Mouse (Mus musculus) adipocyte (in vitro differentiated cells): ENCODE data around the gene Tdrd5.
"Not testable (repeated sequence)": the region's sequence is repeated elsewhere in the genome, so short reads cannot be mapped to it uniquely, and the experiment has no call there.

Source experiments
- DNase-seq: peaks from one replicate; pipeline ENCODE4 v3.0.0-alpha.2; 2016; ENCODE audit warnings: low spot score

Gene Tdrd5

DNA sequence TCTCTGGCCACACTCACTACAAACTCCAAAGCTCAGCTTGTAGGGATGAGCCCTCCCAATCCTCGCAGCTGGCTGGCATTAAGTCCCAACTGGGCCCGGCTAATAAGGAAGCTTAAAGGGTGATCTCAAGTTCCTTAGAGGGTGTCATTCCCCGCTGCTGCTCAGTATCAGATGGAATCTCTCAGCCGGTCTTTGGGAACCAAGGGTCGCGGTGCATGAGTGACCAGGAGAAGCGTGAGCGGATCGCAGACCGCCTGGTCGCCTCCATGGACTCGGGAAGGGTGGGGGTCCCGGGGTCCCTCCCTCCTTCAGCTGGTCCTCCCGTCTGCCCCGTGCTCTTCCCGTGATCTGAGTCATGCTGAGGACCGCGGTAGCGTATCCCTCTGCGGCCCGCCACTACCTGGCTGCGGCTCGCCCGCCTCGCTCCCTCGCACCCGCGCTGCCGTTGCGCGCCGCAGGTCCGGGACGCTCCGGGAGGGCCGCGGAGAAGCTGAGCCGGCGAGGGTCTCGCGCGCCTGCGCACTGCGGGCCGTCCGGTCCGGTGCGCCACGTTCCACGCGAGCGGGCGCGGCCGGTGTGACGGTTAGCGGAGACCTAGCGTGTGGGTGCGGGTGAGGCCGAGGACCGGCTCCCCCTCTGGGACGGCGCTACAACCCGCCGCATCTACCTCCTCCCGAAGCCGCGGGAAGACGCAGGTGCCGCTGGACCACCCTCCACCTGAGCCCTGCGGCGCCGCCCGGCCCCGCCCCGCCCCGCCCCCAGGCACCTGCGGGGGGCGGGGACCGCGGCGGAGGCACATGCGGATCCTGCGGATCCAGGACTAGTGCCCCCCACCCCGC is at the start of gene Tdrd5:
Gene Tdrd5, minus strand, starts transcription at position 754 of the 839 bp plus-strand sequence.
- no peak for DNase-seq

GRCm38 (mm10) chr1:156352466-156352865 is 49.0 kb upstream of the Tdrd5 start:
- no peak for DNase-seq

DNA sequence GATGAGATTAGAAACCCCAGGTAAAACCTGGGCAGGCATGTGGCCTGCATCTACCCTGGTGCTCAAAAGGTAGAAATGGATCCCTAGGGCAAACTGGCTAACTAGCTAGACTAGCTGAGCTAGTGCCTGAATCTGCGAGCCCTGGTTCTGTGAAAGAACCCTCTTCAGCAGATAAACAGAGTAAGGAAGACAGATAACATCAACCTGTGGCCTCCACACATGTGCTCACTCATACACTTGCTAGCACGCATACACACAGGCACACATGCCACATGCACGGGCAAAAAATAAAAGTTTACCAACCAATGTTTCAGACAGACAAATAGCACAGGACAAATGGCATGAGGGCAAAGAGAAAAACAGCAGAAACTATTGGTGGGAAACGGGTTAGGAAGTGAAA is 47.0 kb upstream of the Tdrd5 start:
- no peak for DNase-seq

GRCm38 (mm10) chr1:156349031-156349430 is 45.6 kb upstream of the Tdrd5 start:
- no peak for DNase-seq

DNA sequence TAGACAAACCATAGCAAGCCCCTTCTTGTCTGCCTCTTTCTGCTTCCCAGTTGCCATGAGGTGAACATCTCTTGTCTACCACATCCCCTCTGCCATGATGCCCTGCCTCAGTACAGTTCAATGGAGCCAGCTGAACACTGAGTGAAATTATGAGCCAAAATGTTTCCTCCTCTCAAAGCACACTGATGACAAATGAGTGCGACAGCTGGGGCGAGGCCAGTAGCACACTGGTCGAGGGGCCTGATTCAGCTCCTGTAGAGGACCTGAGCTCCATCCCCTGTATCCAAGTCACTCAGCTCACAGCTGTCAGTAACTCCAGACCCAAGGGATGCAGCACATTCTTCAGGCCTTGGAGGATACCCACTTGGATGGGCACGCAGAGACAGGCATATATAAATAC is 42.2 kb upstream of the Tdrd5 start:
- no peak for DNase-seq

DNA sequence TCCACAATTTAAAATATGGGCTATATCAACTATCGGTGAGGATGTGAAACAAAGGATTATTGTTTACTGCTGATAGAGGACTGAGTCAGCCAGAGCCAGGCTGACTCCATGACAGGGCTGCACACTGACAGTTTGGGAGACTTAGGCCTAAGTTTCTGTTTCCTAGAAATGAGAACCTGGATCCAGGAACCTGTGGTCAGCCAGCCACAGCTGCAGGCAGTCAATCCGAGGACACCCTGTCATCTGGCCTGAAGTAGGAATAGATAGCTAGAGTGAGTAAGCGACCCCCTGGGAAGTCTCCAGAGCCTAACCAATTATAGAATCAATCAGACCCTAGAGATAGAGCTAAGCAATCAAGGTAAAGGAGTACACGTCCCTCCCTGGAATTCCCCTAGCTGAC is 41.0 kb upstream of the Tdrd5 start:
- DNase-seq, result no peak

- DNase-seq, result no peak
Measured at GRCm38 (mm10) chr1:156340847-156341246, 37.4 kb upstream of the Tdrd5 start.

DNA sequence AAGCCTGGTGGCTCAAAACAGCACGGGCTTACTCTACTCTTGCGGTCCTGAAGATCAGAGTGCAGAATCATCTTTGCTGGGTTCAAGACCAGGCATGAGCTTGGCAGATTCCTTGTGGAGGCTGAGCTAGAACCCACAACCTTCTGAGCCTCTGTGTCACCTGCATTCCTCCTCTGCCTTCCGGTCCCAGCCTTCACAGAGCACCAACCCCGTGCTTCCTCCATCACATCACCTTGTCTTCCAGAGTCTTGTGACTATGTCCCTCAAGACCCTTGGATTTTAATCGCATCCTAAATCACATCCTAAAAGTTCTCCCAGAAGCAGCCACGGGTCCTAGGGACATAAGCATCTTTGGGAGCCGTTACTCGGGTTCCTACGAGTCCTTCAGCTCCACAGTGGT is 19.7 kb upstream of the Tdrd5 start:
- DNase-seq, result no peak

- no peak for DNase-seq
Measured at GRCm38 (mm10) chr1:156310630-156311029, 7.2 kb upstream of the Tdrd5 start, which contains the start of gene Nphs2. Gene Nphs2 (plus strand): TSS chr1:156310727.

- no peak for DNase-seq
Measured at GRCm38 (mm10) chr1:156308595-156308994, 5.1 kb upstream of the Tdrd5 start.

DNA sequence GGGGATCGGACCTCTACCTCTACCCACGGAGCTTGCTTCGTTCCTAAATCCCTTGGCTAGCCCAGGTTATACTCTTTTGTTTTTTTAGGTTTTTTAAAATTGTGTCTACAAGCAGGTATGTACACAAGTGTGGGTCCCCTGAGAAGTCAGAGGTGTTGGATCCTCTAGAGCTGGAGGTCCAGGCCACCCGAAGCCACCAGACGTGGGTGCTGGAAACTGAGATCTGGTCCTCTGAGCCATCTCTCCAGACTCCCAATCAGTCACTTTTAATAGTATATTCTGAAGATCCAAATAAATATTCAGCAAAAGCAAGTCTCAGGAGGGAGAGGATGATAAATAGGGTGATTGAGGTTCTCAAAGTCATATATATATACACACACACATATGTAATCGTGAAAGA is 13.4 kb downstream of the Tdrd5 start:
- DNase-seq, result no peak

DNA sequence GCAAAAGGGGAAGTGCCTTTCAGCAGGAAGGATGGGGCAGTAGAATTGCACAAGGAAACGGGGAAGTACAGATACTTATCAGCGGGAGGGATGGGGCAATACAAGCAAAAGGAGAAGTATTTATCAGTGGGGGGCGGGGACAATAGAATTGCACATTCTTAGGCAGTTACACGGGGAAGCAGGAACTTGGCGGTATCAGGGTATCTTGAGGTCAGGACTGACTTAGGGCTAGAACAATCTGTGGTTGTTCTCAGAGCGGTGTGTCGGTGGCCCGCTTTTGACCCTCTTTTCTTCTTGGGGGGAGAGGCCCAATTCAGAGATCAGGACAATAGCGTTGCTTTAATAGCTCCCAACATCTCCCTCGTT is 14.3 kb downstream of the Tdrd5 start:
- not testable (repeated sequence) for DNase-seq

GRCm38 (mm10) chr1:156288556-156289221 is 14.8 kb downstream of the Tdrd5 start:
- no peak for DNase-seq

DNA sequence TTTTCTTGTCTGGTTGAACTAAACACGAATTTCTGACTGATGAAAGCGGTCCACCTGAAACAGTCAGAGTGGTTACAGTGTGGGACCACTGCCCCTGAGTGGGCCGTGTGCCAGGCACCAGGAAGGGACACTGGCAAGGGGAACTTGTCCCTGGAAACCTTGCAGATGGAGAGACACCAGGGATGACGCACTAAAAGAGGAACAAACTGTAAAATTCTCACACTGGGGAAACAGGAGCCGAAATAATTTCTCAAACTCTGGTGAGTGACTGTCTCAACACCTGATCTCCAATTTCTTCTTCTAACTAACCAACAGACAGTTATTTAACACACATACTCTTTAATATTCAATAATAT is 17.9 kb downstream of the Tdrd5 start:
- DNase-seq, result no peak

- DNase-seq, result peak; percentile 47
Measured at GRCm38 (mm10) chr1:156284851-156285540, 18.5 kb downstream of the Tdrd5 start.

DNA sequence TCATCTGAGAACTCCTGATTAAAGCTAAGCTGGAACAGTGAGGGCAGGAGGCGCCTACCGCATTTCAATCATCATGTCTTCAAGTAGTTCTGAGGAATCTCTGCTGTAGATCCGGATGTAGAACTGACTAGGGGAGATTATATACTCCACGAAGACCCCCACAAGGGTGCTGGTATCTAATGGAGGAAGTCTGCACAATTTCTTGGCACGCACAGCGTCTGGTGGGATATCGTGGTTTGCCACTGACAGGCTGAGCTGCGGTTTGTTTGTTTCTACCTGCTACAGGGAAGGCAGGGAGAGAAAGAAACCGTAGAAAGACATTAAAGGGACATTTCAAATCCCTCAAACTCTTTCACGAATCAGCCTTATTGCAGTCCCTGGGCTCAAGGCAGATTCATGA is 19.3 kb downstream of the Tdrd5 start:
- DNase-seq, result no peak

- DNase-seq, result no peak
Measured at GRCm38 (mm10) chr1:156280131-156280530, 23.3 kb downstream of the Tdrd5 start.

DNA sequence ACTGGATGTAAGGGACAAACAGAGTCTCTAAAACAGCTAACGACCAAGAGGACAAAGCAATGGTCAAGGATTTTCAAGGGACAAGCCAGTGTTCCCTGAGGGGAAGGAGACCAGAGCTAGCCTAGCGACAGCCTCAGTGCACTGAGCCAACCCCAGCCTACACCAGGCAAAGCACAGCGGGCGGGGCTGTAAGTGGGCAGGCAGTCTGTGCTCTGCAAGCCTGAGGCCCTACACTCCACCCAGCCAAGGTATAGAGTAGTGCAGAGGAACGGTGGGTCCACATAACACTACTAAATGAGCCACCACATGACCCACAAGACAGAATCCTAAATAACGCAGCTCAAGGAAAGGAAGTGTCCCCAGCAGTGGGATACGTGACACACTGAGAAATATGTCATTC is 29.8 kb downstream of the Tdrd5 start:
- DNase-seq, result no peak

DNA sequence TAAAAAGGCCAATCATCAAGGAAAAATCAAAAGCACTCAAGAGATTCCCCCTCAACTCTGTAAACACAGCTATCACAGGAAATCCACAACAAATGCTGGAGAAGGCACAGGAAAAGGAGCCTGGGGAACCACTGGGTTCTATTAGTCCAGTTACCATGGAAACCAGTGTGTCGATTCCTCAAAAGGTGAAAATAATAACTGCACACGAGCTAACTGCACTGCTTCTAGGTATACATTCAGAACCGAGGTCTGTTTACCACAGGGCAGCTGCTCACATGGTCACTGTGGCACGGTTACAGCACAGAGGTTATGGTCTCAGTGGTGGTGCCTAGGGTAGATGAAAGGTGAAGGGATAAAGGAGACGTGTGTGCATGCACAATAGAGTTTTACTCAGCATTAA is 31.8 kb downstream of the Tdrd5 start:
- no peak for DNase-seq

DNA sequence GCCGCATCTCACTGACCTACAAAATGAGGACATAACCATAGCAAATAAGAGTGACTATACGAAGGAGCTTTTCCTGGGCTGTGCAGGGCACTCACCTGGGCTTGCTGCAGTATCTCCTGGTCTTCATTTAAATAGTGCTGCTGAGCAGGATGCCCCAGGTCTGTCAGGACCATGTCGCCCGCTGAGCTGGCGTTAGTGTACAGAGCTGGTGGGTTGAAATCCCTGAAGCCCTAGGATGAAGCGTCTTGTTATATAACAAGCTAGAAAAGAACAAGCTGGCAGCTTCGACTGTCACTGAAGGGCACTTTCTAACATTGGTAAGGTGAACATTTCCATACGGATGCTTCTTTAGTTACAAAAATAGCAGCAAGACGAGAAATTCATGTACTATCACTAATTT is 33.0 kb downstream of the Tdrd5 start:
- no peak for DNase-seq

DNA sequence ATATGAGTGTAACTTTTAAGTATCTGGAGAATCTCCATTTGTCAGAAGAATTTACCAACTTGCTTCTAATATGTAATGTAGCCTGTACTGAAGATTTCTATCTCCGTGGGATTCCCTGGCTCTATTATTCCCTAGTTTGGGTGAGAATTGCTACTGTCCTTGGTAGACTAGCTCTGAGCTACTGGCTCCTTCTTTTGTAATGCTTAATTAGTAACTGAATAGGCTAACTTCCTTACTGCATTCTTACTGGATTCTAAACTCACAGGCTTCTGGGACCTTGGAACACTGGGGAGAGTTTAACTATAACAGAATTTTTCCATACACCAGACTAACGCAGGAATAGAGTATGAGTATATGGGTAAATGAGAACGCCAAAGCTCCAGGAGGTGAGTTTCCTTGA is 34.9 kb downstream of the Tdrd5 start:
- not testable (repeated sequence) for DNase-seq

GRCm38 (mm10) chr1:156263946-156264345 is 39.5 kb downstream of the Tdrd5 start:
- DNase-seq, result no peak

DNA sequence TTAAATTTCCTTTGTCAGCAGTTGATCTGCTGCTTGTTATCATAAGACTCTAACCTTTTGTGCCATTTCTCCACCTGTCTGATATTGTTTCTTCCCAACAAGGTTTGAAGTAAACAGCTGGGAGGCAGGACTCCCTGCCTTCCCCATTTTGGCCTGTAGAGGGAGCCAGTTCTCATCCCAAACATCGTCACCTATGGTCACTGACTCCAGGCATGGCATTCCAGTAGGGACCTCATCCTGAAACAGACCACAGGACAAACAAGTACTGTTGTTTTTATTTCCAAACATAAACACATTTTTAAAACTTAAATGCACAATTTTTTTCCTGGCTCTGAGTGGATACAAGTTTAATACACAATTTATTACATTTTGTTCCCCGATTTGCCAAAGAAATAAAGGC is 40.1 kb downstream of the Tdrd5 start:
- peak; percentile 60 for DNase-seq
